Mouse (Mus musculus) intestine, embryonic 16.5 days (tissue): ENCODE measurements at regions not wholly inside any gene's neighbourhood (a gene's known extent, or its start where the extent isn't known, plus 50 kb on each side); places are given as distances from the start of the nearest gene placed in this dataset.

ENCODE experiments used
- ATAC-seq: fragments of 200-750 bp; cut with Nextera tagmentation; 2 replicates; pipeline ENCODE4 v1.8.0; 2017; ENCODE audit warnings: moderate TSS enrichment, moderate library complexity
- H3K27ac ChIP-seq: fragments of 300-500 bp; sonication (generic); 2 replicates; pipeline ENCODE4 v1.5.1; 2014; ENCODE audit warnings: mild to moderate bottlenecking, low read length
- H3K27me3 ChIP-seq: fragments of 300-500 bp; sonication (generic); replicated peaks from 2 replicates; pipeline ENCODE4 v1.6.1; 2014; ENCODE audit warnings: low read length, control low read depth, mixed read lengths; ENCODE audit not compliant: control insufficient read depth, insufficient read depth
- H3K36me3 ChIP-seq: fragments of 300-500 bp; sonication (generic); 2 replicates; pipeline ENCODE4 v1.6.1; 2014; ENCODE audit warnings: low read length, control low read depth; ENCODE audit not compliant: control insufficient read depth, insufficient read depth
- H3K4me1 ChIP-seq: fragments of 300-500 bp; sonication (generic); 2 replicates; pipeline ENCODE4 v1.6.1; 2014; ENCODE audit warnings: low read length, control low read depth, mixed read lengths; ENCODE audit not compliant: control insufficient read depth, insufficient read depth
- H3K4me2 ChIP-seq: fragments of 300-500 bp; sonication (generic); 2 replicates; pipeline ENCODE4 v1.6.1; 2014; ENCODE audit warnings: low read depth, low read length, control low read depth
- H3K4me3 ChIP-seq: fragments of 300-500 bp; sonication (generic); 2 replicates; pipeline ENCODE4 v1.5.1; 2014; ENCODE audit warnings: mild to moderate bottlenecking, low read length
- H3K9ac ChIP-seq: fragments of 300-500 bp; sonication (generic); 2 replicates; pipeline ENCODE4 v1.6.1; 2014; ENCODE audit warnings: low read depth, low read length
- H3K9me3 ChIP-seq: fragments of 300-500 bp; sonication (generic); 2 replicates; pipeline ENCODE4 v1.6.1; 2016; ENCODE audit warnings: low read length, control low read depth; ENCODE audit not compliant: control insufficient read depth
- WGBS: fragments of 180-500 bp; shearing (Covaris S2); extraction: QIAGEN DNeasy Blood & Tissue Kit; methylation state at CpG from one replicate; pipeline ENCODE4 v1.1.7; 2014; 5-methylcytosine and 5-hydroxymethylcytosine counted together

- Histone ChIP-seq H3K9me3 (no peaks in the 10 kb centered on the region), H3K4me1 (no peaks in the 10 kb centered on the region), H3K27me3 (no peaks in the 10 kb centered on the region), H3K4me3 (no peak overlapping the region), H3K4me2 (no peak overlapping the region), H3K36me3 (no peaks in the 10 kb centered on the region), H3K27ac (no peak overlapping the region), H3K9ac (no peak overlapping the region)
- WGBS: 31% methylated on average over 6 of the region's 6 CpGs
- ATAC-seq: no peak
Observed at GRCm38 (mm10) chr3:99573335-99573976, 311.8 kb upstream of the Spag17 start.

- no peak for ATAC-seq
- no peak overlapping the region for H3K4me2 ChIP-seq
- H3K27ac ChIP-seq: no peak overlapping the region
- no peak overlapping the region for H3K4me3 ChIP-seq
- no peaks in the 10 kb centered on the region for H3K27me3 ChIP-seq
- 37% methylated on average over 3 of the region's 3 CpGs for WGBS
- H3K9me3 ChIP-seq: no peaks in the 10 kb centered on the region
- no peak overlapping the region for H3K9ac ChIP-seq
- no peaks in the 10 kb centered on the region for H3K4me1 ChIP-seq
- H3K36me3 ChIP-seq: no peaks in the 10 kb centered on the region
Observed at GRCm38 (mm10) chr3:99573977-99574373, 311.2 kb upstream of the Spag17 start.

- ATAC-seq: no peak
- Histone ChIP-seq H3K27ac (no peak overlapping the region), H3K4me1 (no peaks in the 10 kb centered on the region), H3K27me3 (no peaks in the 10 kb centered on the region), H3K4me3 (no peak overlapping the region), H3K36me3 (no peaks in the 10 kb centered on the region), H3K9me3 (no peaks in the 10 kb centered on the region), H3K4me2 (no peak overlapping the region), H3K9ac (no peak overlapping the region)
- WGBS: 48% methylated on average over 3 of the region's 3 CpGs
Observed at GRCm38 (mm10) chr3:99602679-99603078, 282.5 kb upstream of the Spag17 start.

- Histone ChIP-seq H3K9ac (no peak overlapping the region), H3K9me3 (no peaks in the 10 kb centered on the region), H3K4me1 (no peaks in the 10 kb centered on the region), H3K36me3 (no peaks in the 10 kb centered on the region), H3K4me3 (no peak overlapping the region), H3K4me2 (no peak overlapping the region), H3K27ac (no peak overlapping the region), H3K27me3 (no peaks in the 10 kb centered on the region)
- ATAC-seq: no peak
- 76% methylated on average over 4 of the region's 4 CpGs for WGBS
Observed at GRCm38 (mm10) chr3:99632309-99632708, 252.9 kb upstream of the Spag17 start.

- Histone ChIP-seq H3K9me3 (no peaks in the 10 kb centered on the region), H3K4me2 (no peak overlapping the region), H3K4me3 (no peak overlapping the region), H3K9ac (no peak overlapping the region), H3K27ac (no peak overlapping the region), H3K27me3 (no peaks in the 10 kb centered on the region), H3K4me1 (no peaks in the 10 kb centered on the region), H3K36me3 (no peaks in the 10 kb centered on the region)
- WGBS: 85% methylated on average over 8 of the region's 8 CpGs
- no peak for ATAC-seq
Observed at GRCm38 (mm10) chr3:99641343-99642106, 243.7 kb upstream of the Spag17 start.

- Histone ChIP-seq H3K9me3 (no peaks in the 10 kb centered on the region), H3K9ac (no peak overlapping the region), H3K4me3 (no peak overlapping the region), H3K4me2 (no peak overlapping the region), H3K27ac (no peak overlapping the region), H3K36me3 (no peaks in the 10 kb centered on the region), H3K4me1 (no peaks in the 10 kb centered on the region), H3K27me3 (no peaks in the 10 kb centered on the region)
- ATAC-seq: no peak
- 63% methylated on average over 1 of the region's 1 CpGs for WGBS
Observed at GRCm38 (mm10) chr3:99644910-99645309, 240.3 kb upstream of the Spag17 start.

- H3K9ac ChIP-seq: no peak overlapping the region
- H3K36me3 ChIP-seq: no peaks in the 10 kb centered on the region
- ATAC-seq: no peak
- no peaks in the 10 kb centered on the region for H3K27me3 ChIP-seq
- no peak overlapping the region for H3K4me2 ChIP-seq
- no peaks in the 10 kb centered on the region for H3K9me3 ChIP-seq
- 84% methylated on average over 4 of the region's 4 CpGs for WGBS
- H3K4me1 ChIP-seq: no peaks in the 10 kb centered on the region
- no peak overlapping the region for H3K4me3 ChIP-seq
- H3K27ac ChIP-seq: no peak overlapping the region
Observed at GRCm38 (mm10) chr3:99645318-99645717, 239.9 kb upstream of the Spag17 start.

- ATAC-seq: no peak
- Histone ChIP-seq H3K4me2 (no peak overlapping the region), H3K4me1 (no peaks in the 10 kb centered on the region), H3K9ac (no peak overlapping the region), H3K36me3 (no peaks in the 10 kb centered on the region), H3K27me3 (no peaks in the 10 kb centered on the region), H3K4me3 (no peak overlapping the region), H3K27ac (no peak overlapping the region), H3K9me3 (no peaks in the 10 kb centered on the region)
- WGBS: 54% methylated on average over 5 of the region's 5 CpGs
Observed at GRCm38 (mm10) chr3:99657617-99658016, 227.6 kb upstream of the Spag17 start.

GRCm38 (mm10) chr3:99663783-99664182 lies 221.4 kb upstream of the Spag17 start:
- H3K27ac ChIP-seq: no peak overlapping the region
- ATAC-seq: no peak; the same call in 1 of the 2 replicates
- H3K27me3 ChIP-seq: no peaks in the 10 kb centered on the region
- WGBS: 51% methylated on average over 6 of the region's 6 CpGs
- no peaks in the 10 kb centered on the region for H3K36me3 ChIP-seq
- H3K9me3 ChIP-seq: no peaks in the 10 kb centered on the region
- H3K4me2 ChIP-seq: no peak overlapping the region
- no peak overlapping the region for H3K4me3 ChIP-seq
- H3K9ac ChIP-seq: no peak overlapping the region
- no peaks in the 10 kb centered on the region for H3K4me1 ChIP-seq
